Mouse (Mus musculus) kidney, postnatal 0 days (tissue): ENCODE data around the gene Mecom. TPM values are rescaled to one million over a fixed set of nuclear protein-coding genes. Genes with fewer than 3 reads are reported as not detected.

Experiments
- ATAC-seq: fragments of 200-750 bp; cut with Nextera tagmentation; replicated peaks from 2 replicates; pipeline ENCODE4 v1.8.0; 2017; ENCODE audit warnings: low read depth, moderate number of reproducible peaks, moderate TSS enrichment, moderate library complexity; ENCODE audit not compliant: low FRiP score
- DNase-seq: peaks from one replicate; pipeline ENCODE4 v3.0.0-alpha.2; 2016; ENCODE audit warnings: low spot score
- H3K27ac ChIP-seq: fragments of 300-500 bp; sonication (generic); 2 replicates; pipeline ENCODE4 v1.5.1; 2014; ENCODE audit warnings: mild to moderate bottlenecking
- H3K27me3 ChIP-seq: fragments of 300-500 bp; sonication (generic); 2 replicates; pipeline ENCODE4 v1.6.1; 2014; ENCODE audit warnings: low read length, mixed read lengths; ENCODE audit not compliant: insufficient read depth
- H3K36me3 ChIP-seq: fragments of 300-500 bp; sonication (generic); 2 replicates; pipeline ENCODE4 v1.6.1; 2014; ENCODE audit warnings: low read length, mixed read lengths; ENCODE audit not compliant: insufficient read depth
- H3K4me1 ChIP-seq: fragments of 300-500 bp; sonication (generic); replicated peaks from 2 replicates; pipeline ENCODE4 v1.6.1; 2014; ENCODE audit warnings: antibody characterized with exemption, low read length, mixed read lengths; ENCODE audit not compliant: insufficient read depth
- H3K4me2 ChIP-seq: fragments of 300-500 bp; sonication (generic); 2 replicates; pipeline ENCODE4 v1.6.1; 2014; ENCODE audit warnings: mild to moderate bottlenecking, low read length, moderate library complexity, mixed read lengths
- H3K4me3 ChIP-seq: fragments of 300-500 bp; sonication (generic); replicated peaks from 2 replicates; pipeline ENCODE4 v1.5.1; 2014; ENCODE audit warnings: low read depth, low read length
- H3K9ac ChIP-seq: fragments of 300-500 bp; sonication (generic); 2 replicates; pipeline ENCODE4 v1.6.1; 2014; ENCODE audit warnings: low read depth, low read length
- H3K9me3 ChIP-seq: fragments of 300-500 bp; sonication (generic); replicated peaks from 2 replicates; pipeline ENCODE4 v1.6.1; 2016; ENCODE audit warnings: low read length, inconsistent platforms, mixed read lengths
- CTCF ChIP-seq: IDR thresholded peaks from 2 replicates; pipeline ENCODE4 v1.5.1; 2016; ENCODE audit warnings: antibody characterized with exemption, low read depth, mild to moderate bottlenecking, moderate library complexity
- WGBS: fragments of 180-500 bp; shearing (Covaris S2); extraction: QIAGEN DNeasy Blood & Tissue Kit; methylation state at CpG from one replicate; pipeline ENCODE4 v1.1.7; 2014; 5-methylcytosine and 5-hydroxymethylcytosine counted together
- polyA plus RNA-seq: library from polyadenylated mRNA; unstranded; fragments of >200 nt; fragmentation: Nextera tagmentation; extraction: Ambion mirVana; gene quantifications from 2 replicates; pipeline ENCODE4 v1.2.1, GENCODE M21; 2015

The Mecom gene
- polyA plus RNA-seq, 1 experiment from 2014 or later: 54.7 TPM

- ATAC-seq (no peak), DNase-seq (no peak)
- TF ChIP-seq CTCF: no peak
- no peaks in the 10 kb centered on the region for H3K27me3 ChIP-seq
- H3K36me3 ChIP-seq: no peaks in the 10 kb centered on the region
- WGBS: 76% methylated on average over 5 of the region's 5 CpGs
- H3K9me3 ChIP-seq: no peaks in the 10 kb centered on the region
- no peak overlapping the region for H3K9ac ChIP-seq
- H3K27ac ChIP-seq: no peak overlapping the region
- H3K4me1 ChIP-seq: no peaks in the 10 kb centered on the region
- no peak overlapping the region for H3K4me3 ChIP-seq
- H3K4me2 ChIP-seq: no peak overlapping the region
These were observed 290.0 kb downstream of the Mecom start for GRCm38 (mm10) chr3:30257776-30258175.

DNA sequence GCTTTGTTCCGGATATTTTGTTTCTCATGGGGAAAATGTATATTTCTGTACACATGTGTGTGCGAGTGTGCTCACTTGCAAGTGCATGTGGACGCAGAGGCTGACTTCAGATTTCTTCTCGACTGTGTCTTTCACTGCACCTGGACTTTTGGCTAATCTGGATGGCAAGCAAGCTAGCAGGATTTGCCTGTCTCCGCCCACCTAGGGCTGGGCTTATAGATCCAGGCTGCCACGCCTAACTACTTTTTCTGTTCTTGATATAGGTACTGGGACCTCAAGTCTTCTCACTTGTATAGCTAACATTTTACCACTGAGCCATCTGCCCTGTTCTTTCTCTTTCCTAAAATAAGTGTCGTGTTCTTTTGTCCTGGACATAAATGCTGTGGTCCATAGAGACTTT lies 290.9 kb downstream of the Mecom start:
- 90% methylated on average over 7 of the region's 7 CpGs for WGBS
- no peak for TF ChIP-seq CTCF
- H3K27ac ChIP-seq: no peak overlapping the region
- H3K9ac ChIP-seq: no peak overlapping the region
- no peak overlapping the region for H3K4me2 ChIP-seq
- no peak for ATAC-seq
- no peaks in the 10 kb centered on the region for H3K9me3 ChIP-seq
- H3K4me1 ChIP-seq: no peaks in the 10 kb centered on the region
- no peaks in the 10 kb centered on the region for H3K27me3 ChIP-seq
- DNase-seq: no peak
- no peak overlapping the region for H3K4me3 ChIP-seq
- H3K36me3 ChIP-seq: no peaks in the 10 kb centered on the region

- no peak for TF ChIP-seq CTCF
- Histone ChIP-seq H3K9ac (no peak overlapping the region), H3K27ac (no peak overlapping the region), H3K4me3 (no peak overlapping the region), H3K27me3 (no peaks in the 10 kb centered on the region), H3K4me2 (no peak overlapping the region), H3K9me3 (no peaks in the 10 kb centered on the region), H3K4me1 (no peaks in the 10 kb centered on the region), H3K36me3 (no peaks in the 10 kb centered on the region)
- WGBS: 88% methylated on average over 5 of the region's 5 CpGs
- ATAC-seq: no peak
- no peak for DNase-seq
These were observed 292.0 kb downstream of the Mecom start for GRCm38 (mm10) chr3:30255828-30256227.

DNA sequence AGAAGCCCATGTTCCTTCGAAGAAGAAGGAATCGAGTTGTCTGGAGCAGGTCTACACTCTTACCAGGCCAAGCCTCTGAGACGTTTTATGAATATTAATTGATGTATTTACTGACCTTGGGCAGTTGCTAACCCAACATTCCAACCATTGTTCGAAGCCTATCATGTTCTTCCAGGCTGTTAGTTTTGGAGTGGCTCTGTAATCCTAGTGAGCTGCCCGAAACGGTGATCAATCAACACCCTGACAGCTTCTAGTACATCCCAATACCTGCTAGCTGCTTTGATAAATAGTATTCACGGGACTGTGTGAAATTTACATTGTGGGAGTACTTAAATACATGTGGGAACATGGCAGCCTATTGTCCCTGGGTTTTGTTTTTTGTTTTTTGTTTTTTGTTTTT lies 293.4 kb downstream of the Mecom start:
- H3K4me3 ChIP-seq: no peak overlapping the region
- ATAC-seq (no peak), DNase-seq (no peak)
- H3K36me3 ChIP-seq: no peaks in the 10 kb centered on the region
- H3K9ac ChIP-seq: no peak overlapping the region
- no peak for TF ChIP-seq CTCF
- 40% methylated on average over 7 of the region's 7 CpGs for WGBS
- H3K4me1 ChIP-seq: no peaks in the 10 kb centered on the region
- no peak overlapping the region for H3K4me2 ChIP-seq
- no peaks in the 10 kb centered on the region for H3K27me3 ChIP-seq
- no peaks in the 10 kb centered on the region for H3K9me3 ChIP-seq
- no peak overlapping the region for H3K27ac ChIP-seq

DNA sequence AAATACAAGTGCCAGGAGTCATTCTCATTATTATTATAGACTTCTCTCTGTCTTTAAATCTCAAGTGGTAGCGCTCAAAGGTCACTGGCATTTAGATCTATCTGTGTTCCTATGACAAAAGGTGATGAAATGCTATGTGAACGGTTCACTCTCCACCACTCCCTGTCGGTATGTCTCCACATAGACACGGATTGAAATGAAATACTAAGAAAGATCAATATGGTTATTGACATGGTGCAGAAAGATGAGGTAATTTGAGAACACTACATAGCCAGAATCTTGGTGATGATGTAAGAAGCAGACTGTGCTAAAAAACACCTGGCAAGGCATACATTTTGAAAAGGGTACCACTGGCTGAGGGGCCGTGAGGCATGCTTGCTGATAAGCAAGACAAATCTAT lies 294.1 kb downstream of the Mecom start:
- no peak for DNase-seq
- no peak for TF ChIP-seq CTCF
- 95% methylated on average over 5 of the region's 5 CpGs for WGBS

GRCm38 (mm10) chr3:30248656-30249384 lies 299.0 kb downstream of the Mecom start:
- WGBS: 73% methylated on average over 4 of the region's 4 CpGs
- TF ChIP-seq CTCF: no peak
- Histone ChIP-seq H3K27ac (no peak overlapping the region), H3K4me3 (no peak overlapping the region), H3K9ac (no peak overlapping the region), H3K27me3 (no peaks in the 10 kb centered on the region), H3K36me3 (no peaks in the 10 kb centered on the region), H3K4me1 (peaks cover 12% of the 10 kb centered on the region; the same call in 1 of the 2 replicates), H3K4me2 (no peak overlapping the region), H3K9me3 (no peaks in the 10 kb centered on the region)
- DNase-seq: peak; percentile 47
- ATAC-seq: no peak

More for the DNA sequence above, 294.1 kb downstream of the Mecom start:
- no peaks in the 10 kb centered on the region for H3K9me3 ChIP-seq
- no peaks in the 10 kb centered on the region for H3K36me3 ChIP-seq
- no peak overlapping the region for H3K27ac ChIP-seq
- H3K9ac ChIP-seq: no peak overlapping the region
- H3K4me3 ChIP-seq: no peak overlapping the region
- no peaks in the 10 kb centered on the region; the same call in 1 of the 2 replicates for H3K4me1 ChIP-seq
- H3K27me3 ChIP-seq: no peaks in the 10 kb centered on the region
- H3K4me2 ChIP-seq: no peak overlapping the region
- no peak for ATAC-seq

GRCm38 (mm10) chr3:30247256-30247655 lies 300.6 kb downstream of the Mecom start:
- 66% methylated on average over 5 of the region's 5 CpGs for WGBS
- no peaks in the 10 kb centered on the region for H3K9me3 ChIP-seq
- H3K4me2 ChIP-seq: no peak overlapping the region
- H3K4me1 ChIP-seq: peaks cover 12% of the 10 kb centered on the region; the same call in 1 of the 2 replicates
- peak overlapping the region; percentile 55 for H3K27ac ChIP-seq
- peak; percentile 60 for DNase-seq
- no peaks in the 10 kb centered on the region for H3K27me3 ChIP-seq
- TF ChIP-seq CTCF: peak; percentile 35; the same call in 1 of the 2 replicates
- no peak overlapping the region for H3K9ac ChIP-seq
- no peak overlapping the region for H3K4me3 ChIP-seq
- H3K36me3 ChIP-seq: no peaks in the 10 kb centered on the region
- ATAC-seq: no peak
